Mouse (Mus musculus) heart, embryonic 14.5 days (tissue): ENCODE measurements around the gene Wdr45b. TPM values are rescaled to one million over a fixed set of nuclear protein-coding genes. Genes with fewer than 3 reads are reported as not detected.

Experiments
- ATAC-seq: fragments of 200-750 bp; cut with Nextera tagmentation; 2 replicates; pipeline ENCODE4 v1.8.0; 2017; ENCODE audit warnings: low read depth, moderate TSS enrichment; ENCODE audit not compliant: insufficient number of reproducible peaks, insufficient read depth, low FRiP score
- H3K27ac ChIP-seq, 2 experiments: fragments of 200-500 bp in 1 of 2; fragments of 300-500 bp in 1 of 2; sonication (generic) in 1 of 2; replicated peaks in 1 of 2; 2 replicates each; pipeline ENCODE4 v1.5.1; 2012 to 2014; ENCODE audit warnings: low read depth in 2 of 2, low read length in 2 of 2, control low read depth in 1 of 2, mild to moderate bottlenecking in 1 of 2, mixed read lengths in 1 of 2; ENCODE audit not compliant: control insufficient read depth in 1 of 2, insufficient read depth in 1 of 2
- H3K27me3 ChIP-seq: fragments of 300-500 bp; sonication (generic); 2 replicates; pipeline ENCODE4 v1.6.1; 2014; ENCODE audit warnings: mild to moderate bottlenecking, low read length, control low read depth; ENCODE audit not compliant: control insufficient read depth, insufficient read depth
- H3K36me3 ChIP-seq: fragments of 300-500 bp; sonication (generic); 2 replicates; pipeline ENCODE4 v1.6.1; 2014; ENCODE audit warnings: mild to moderate bottlenecking, control low read depth, low read length, mixed read lengths; ENCODE audit not compliant: control insufficient read depth, insufficient read depth
- H3K4me1 ChIP-seq, 2 experiments: fragments of 200-500 bp in 1 of 2; fragments of 300-500 bp in 1 of 2; sonication (generic) in 1 of 2; 2 replicates each; pipeline ENCODE4 v1.6.1; 2012 to 2014; ENCODE audit warnings: low read length in 2 of 2, control low read depth in 1 of 2, mixed read lengths in 1 of 2; ENCODE audit not compliant: control insufficient read depth in 2 of 2, insufficient read depth in 2 of 2
- H3K4me2 ChIP-seq: fragments of 300-500 bp; sonication (generic); 2 replicates; pipeline ENCODE4 v1.6.1; 2014; ENCODE audit warnings: mild to moderate bottlenecking, low read length
- H3K4me3 ChIP-seq, 2 experiments: fragments of 200-500 bp in 1 of 2; fragments of 300-500 bp in 1 of 2; sonication (generic) in 1 of 2; 2 replicates each; pipeline ENCODE4 v1.5.1; 2012 to 2014; ENCODE audit warnings: low read length in 2 of 2, mild to moderate bottlenecking in 2 of 2, control low read depth in 1 of 2, low read depth in 1 of 2, moderate library complexity in 1 of 2; ENCODE audit not compliant: control insufficient read depth in 1 of 2, insufficient read depth in 1 of 2
- H3K9ac ChIP-seq: fragments of 300-500 bp; sonication (generic); 2 replicates; pipeline ENCODE4 v1.6.1; 2014; ENCODE audit warnings: mild to moderate bottlenecking, low read length
- H3K9me3 ChIP-seq: fragments of 300-500 bp; sonication (generic); 2 replicates; pipeline ENCODE4 v1.6.1; 2016; ENCODE audit warnings: low read length, control low read depth; ENCODE audit not compliant: control insufficient read depth
- WGBS: fragments of 180-500 bp; shearing (Covaris S2); extraction: QIAGEN DNeasy Blood & Tissue Kit; methylation state at CpG from one replicate; pipeline ENCODE4 v1.1.7; 2014; 5-methylcytosine and 5-hydroxymethylcytosine counted together
- microRNA-seq: library from miRNA; unstranded; fragments of <30 nt; microRNA quantifications from one replicate; pipeline ENCODE4, GENCODE M21; 2016
- polyA plus RNA-seq: library from polyadenylated mRNA; unstranded; fragments of >200 nt; fragmentation: Nextera tagmentation; extraction: Ambion mirVana; gene quantifications from 2 replicates; pipeline ENCODE4 v1.2.1, GENCODE M21; 2014

Gene Wdr45b
- polyA plus RNA-seq, 1 experiment from 2014 or later: 82.5 TPM

DNA sequence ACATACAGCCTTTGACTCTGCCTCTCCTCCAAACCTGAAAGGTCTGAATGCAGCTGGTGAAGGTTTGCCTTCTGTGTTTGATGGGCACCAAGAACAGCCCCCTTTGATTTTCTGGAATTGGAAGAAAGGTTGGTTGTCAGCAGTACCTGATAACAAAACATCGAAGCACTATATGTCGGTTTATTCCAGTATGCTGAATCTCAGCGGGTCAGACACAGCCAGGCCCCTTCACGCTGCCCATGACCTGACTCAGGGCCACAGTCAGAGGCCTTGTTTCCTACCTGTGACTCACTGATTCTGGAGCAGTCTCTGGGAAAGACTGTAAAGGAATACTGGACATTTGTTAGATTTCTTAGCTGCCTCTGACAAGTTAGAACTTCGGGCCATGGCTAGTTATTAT, 59.5 kb downstream of the Wdr45b start:
- Histone ChIP-seq H3K9ac (no peak overlapping the region), H3K27me3 (no peaks in the 10 kb centered on the region), H3K36me3 (peaks cover 90% of the 10 kb centered on the region), H3K4me1 (no peaks in the 10 kb centered on the region), H3K27ac (no peak overlapping the region), H3K4me2 (no peak overlapping the region), H3K4me3 (no peak overlapping the region), H3K9me3 (no peaks in the 10 kb centered on the region)
- 91% methylated on average over 5 of the region's 5 CpGs for WGBS
- no peak for ATAC-seq

DNA sequence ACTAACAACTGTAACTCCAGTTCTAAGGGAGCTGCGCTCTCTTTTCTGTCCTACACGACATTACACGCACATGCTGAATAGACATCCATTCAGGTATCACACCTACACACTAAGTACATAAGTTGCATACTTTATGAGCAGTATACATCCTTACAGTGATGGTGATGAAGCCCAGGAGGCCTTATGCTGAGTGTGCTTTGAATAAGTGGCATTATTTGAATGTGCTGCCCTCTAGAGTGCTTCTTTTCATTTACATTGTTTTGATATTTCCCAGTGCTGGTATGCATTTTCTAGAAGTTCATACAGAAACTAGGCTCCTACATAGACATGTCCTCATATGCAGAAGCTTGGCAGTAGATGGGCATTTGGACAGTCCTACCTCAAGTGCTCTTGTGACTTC, 64.4 kb downstream of the Wdr45b start:
- Histone ChIP-seq H3K27me3 (no peaks in the 10 kb centered on the region), H3K4me1 (no peaks in the 10 kb centered on the region), H3K9me3 (no peaks in the 10 kb centered on the region), H3K4me3 (no peak overlapping the region), H3K27ac (no peak overlapping the region), H3K36me3 (peaks cover 90% of the 10 kb centered on the region), H3K9ac (no peak overlapping the region), H3K4me2 (no peak overlapping the region)
- WGBS: 87% methylated on average over 3 of the region's 3 CpGs
- ATAC-seq: no peak

DNA sequence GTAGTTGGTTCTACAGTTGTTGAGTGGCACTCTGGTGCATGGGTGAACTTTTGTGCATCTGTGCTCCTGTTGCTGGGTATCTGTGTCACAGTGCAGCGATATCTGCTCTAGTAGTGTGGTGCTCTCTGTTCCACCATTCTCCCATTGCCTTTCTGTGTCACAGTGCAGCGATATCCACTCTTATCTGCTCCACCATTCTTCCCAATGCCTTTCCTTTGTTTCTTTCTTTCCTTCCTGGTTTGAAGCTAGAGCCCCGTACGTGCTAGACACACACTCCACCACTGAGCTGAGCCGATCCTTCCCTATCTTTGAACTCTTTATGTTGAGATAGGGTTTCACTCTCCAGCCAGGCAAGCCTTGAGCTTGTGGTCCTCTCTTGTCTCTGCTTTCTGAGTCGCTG, 71.3 kb downstream of the Wdr45b start:
- WGBS: 9% methylated on average over 6 of the region's 6 CpGs
- Histone ChIP-seq H3K9ac (peak overlapping the region; percentile 45), H3K4me2 (peak overlapping the region; percentile 50), H3K4me1 (peaks cover 15 to 37% of the 10 kb centered on the region in 2 experiments), H3K9me3 (no peaks in the 10 kb centered on the region), H3K27me3 (no peaks in the 10 kb centered on the region), H3K4me3 (no peak overlapping the region), H3K27ac (peak overlapping the region; percentile 56 to 83), H3K36me3 (peaks cover 28% of the 10 kb centered on the region)
- ATAC-seq: peak; percentile 60

DNA sequence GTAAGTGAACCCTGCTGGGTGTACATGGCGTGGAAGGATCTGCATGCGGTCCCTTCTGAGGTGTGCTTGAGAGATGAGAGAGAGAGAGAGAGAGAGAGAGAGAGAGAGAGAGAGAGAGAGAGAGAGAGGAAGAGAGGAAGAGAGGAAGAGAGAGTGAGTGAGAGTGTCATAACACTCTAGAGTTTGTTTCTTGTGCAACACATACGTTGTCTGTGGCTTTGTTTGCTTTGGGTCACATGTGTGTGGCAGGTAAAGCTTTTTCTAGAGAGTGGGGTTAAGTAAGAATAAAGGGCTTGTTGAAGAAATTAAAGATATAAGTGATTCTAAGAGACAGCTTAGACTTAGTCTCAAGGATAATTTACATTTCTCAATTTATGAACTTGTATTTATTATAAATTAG, 76.2 kb downstream of the Wdr45b start:
- no peak overlapping the region for H3K27ac ChIP-seq
- 88% methylated on average over 3 of the region's 3 CpGs for WGBS
- H3K9me3 ChIP-seq: no peaks in the 10 kb centered on the region
- H3K4me1 ChIP-seq: peaks cover 13 to 29% of the 10 kb centered on the region in 2 experiments
- H3K9ac ChIP-seq: no peak overlapping the region
- H3K4me3 ChIP-seq: no peak overlapping the region
- no peak overlapping the region for H3K4me2 ChIP-seq
- H3K27me3 ChIP-seq: no peaks in the 10 kb centered on the region
- H3K36me3 ChIP-seq: peaks cover 14% of the 10 kb centered on the region; the same call in 1 of the 2 replicates
- ATAC-seq: no peak

DNA sequence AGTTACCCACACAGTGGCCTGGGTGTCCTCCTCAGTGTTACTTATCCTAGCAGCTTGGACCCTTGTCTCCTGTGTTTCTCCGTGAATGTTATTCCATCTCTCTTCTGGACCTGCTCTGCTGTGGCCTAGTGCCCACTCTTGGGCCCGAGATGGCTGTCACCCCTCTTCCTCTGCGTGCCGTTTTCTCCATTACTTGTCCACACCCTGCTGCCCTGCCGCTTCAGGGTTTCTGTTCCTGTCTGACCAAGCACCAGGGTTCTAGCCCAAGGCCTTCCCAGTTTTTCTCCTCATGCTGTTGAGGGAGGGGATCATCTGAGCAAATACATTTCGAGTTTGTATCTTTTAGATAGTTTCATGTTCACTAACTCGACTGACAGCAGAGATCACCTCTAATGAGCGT, 76.7 kb downstream of the Wdr45b start:
- no peaks in the 10 kb centered on the region for H3K9me3 ChIP-seq
- no peaks in the 10 kb centered on the region for H3K27me3 ChIP-seq
- no peak overlapping the region for H3K9ac ChIP-seq
- ATAC-seq: no peak
- peaks cover 15% of the 10 kb centered on the region; the same call in 1 of the 2 replicates for H3K36me3 ChIP-seq
- H3K27ac ChIP-seq: no peak overlapping the region
- no peak overlapping the region for H3K4me2 ChIP-seq
- H3K4me1 ChIP-seq: peaks cover 9 to 24% of the 10 kb centered on the region in 2 experiments
- no peak overlapping the region for H3K4me3 ChIP-seq
- WGBS: 81% methylated on average over 8 of the region's 8 CpGs

Small RNAs within 50 kb of the gene (microRNA-seq; reads per million reads assigned to microRNA genes)
- gene Mir7236: not detected

Other genes starting within 250 kb of the Wdr45b start
- gene Tex19.2, start 235.8 kb downstream of the Wdr45b start, polyA plus RNA-seq: not detected in 2 replicates
- not detected in 2 replicates for gene Tex19.1, start 208.3 kb downstream of the Wdr45b start, polyA plus RNA-seq
- 0.15 TPM in 1 of 2 replicates, not detected in the other for gene Uts2r, start 194.2 kb downstream of the Wdr45b start, polyA plus RNA-seq
- gene Hexdc, start 150.0 kb downstream of the Wdr45b start, polyA plus RNA-seq: 6.7 and 8.8 TPM in 2 replicates
- 33.3 and 34.1 TPM in 2 replicates for gene Ogfod3, start 149.7 kb downstream of the Wdr45b start, polyA plus RNA-seq
- 22.7 and 23.1 TPM in 2 replicates for gene Cybc1, start 125.1 kb downstream of the Wdr45b start, polyA plus RNA-seq
- 57.8 and 58.0 TPM in 2 replicates for gene Narf, start 117.2 kb downstream of the Wdr45b start, polyA plus RNA-seq
- gene Foxk2, start 94.5 kb downstream of the Wdr45b start, polyA plus RNA-seq: 9.2 TPM in 2 replicates
- gene Rab40b, start 33.8 kb upstream of the Wdr45b start, polyA plus RNA-seq: 6.7 and 7.6 TPM in 2 replicates
- 4.4 and 5.0 TPM in 2 replicates for gene Fn3krp, start 67.0 kb upstream of the Wdr45b start, polyA plus RNA-seq
- gene Fn3k, start 80.5 kb upstream of the Wdr45b start, polyA plus RNA-seq: 13.6 and 14.8 TPM in 2 replicates
- gene Tbcd, start 97.5 kb upstream of the Wdr45b start, polyA plus RNA-seq: 16.6 TPM in 2 replicates
- 0.19 TPM in 1 of 2 replicates, not detected in the other for gene Zfp750, start 164.9 kb upstream of the Wdr45b start, polyA plus RNA-seq